ENCODE assay signal across 9 mouse cellular contexts in genomic region chr2:149625626-149626025, GRCm38 (mm10).
A peak's percentile ranks its signal among the peaks of the same experiment; 100 is the strongest.
DNase-seq lines count a peak whose midpoint lies in the region; ATAC-seq and TF ChIP-seq lines count a peak whose summit lies in the region.
"Had no signal": no experiment of that assay in that cellular context is flagged by ENCODE, and none has a peak within 500 bp of the region (broad histone marks: within the 10 kb centered on the region; RNA-seq: fewer than 3 reads in every experiment).

No protein-coding gene starts in this region.

- CTCF ChIA-PET in Patski (lab: Charles Lee): interaction anchor here (1.2 kb wide), 1 partner anchor 12 kb away, joined by 3 read pairs; no protein-coding TSS in a partner anchor

- peak; percentile 60 for ATAC-seq in Patski

- POLR2A ChIA-PET in Patski (lab: Charles Lee): interaction anchor here (0.7 kb wide), 1 partner anchor 12 kb away, joined by 3 read pairs; no protein-coding TSS in a partner anchor

- TF ChIP-seq CTCF in Patski (IDR thresholded peaks at IDR 0.05): no peak

- in situ Hi-C loops in Patski (cut with MboI; ENCODE audit: low pct_unique_long_range_greater_than_20kb): no loop called here

- DNase-seq in cerebellum, adult 9-10 months: peak; percentile 3
- no peak for DNase-seq in cerebellum, adult 8-10 months
- peak; percentile 2 for DNase-seq in layer of hippocampus, adult 9-11 months
- DNase-seq in layer of hippocampus, adult 9-10 months (ENCODE audit: low spot score): no peak
- DNase-seq in Patski (ENCODE audit: low read depth, low spot score): peak; percentile 19
- DNase-seq in heart, postnatal 4 days: peak; percentile 31
- DNase-seq in c-Kit-positive CD71-positive TER-119-positive erythroid progenitor cells, embryonic 14.5 days (ENCODE audit: low spot score): no peak
- no peak for DNase-seq in cerebellum, adult 18-20 months
- DNase-seq: cerebellum, adult 11 months had no signal

- no peaks in the 10 kb centered on the region for H3K27me3 ChIP-seq in Patski

Comparison
In these comparisons a context has a peak if more than half of its experiments do, and no peak if none do; other contexts are left out.
1. DNase-seq: peak in cerebellum, adult 9-10 months (single experiment), layer of hippocampus, adult 9-11 months (single experiment), Patski (single experiment) and heart, postnatal 4 days (single experiment); none in cerebellum, adult 8-10 months (single experiment), layer of hippocampus, adult 9-10 months (single experiment), c-Kit-positive CD71-positive TER-119-positive erythroid progenitor cells, embryonic 14.5 days (single experiment) and cerebellum, adult 18-20 months (0 of 2).